Mouse (Mus musculus): ENCODE results near the gene Gm45021. TPM values are rescaled to one million over a fixed set of nuclear protein-coding genes. Genes with fewer than 3 reads are reported as not detected.

The Gm45021 gene
- polyA plus RNA-seq, 1 experiment = not detected

DNA sequence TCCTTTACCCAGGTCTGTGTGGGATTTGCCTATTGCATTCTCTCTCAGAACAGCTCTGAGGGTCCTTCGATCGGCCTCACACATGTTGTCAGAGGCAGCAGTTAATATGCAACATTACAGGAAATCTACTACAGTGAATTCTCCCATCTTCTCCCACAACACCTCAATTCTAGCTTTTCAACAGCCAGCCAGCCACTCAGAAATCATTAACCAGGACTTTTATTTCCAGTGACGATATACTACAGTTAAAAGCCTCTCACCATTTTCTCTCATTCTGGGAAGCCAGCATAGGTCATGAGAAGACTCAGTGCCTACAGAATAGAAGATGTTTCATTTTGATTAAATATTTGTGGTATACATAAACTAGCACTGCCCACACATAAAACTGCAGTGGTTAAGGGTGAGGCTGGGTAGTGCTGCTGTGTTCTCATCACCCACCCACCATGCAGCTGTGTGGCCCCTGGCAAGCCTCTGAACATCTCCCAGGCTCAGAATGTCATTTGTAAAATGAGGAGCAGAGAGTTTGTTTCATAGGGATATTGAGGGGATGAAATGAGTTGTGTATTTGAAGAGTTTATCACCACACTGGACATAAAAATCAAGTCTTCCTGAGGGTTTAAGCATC is 1.9 kb downstream of the Gm45021 start:
- peaks cover 1% of the 10 kb centered on the region; the same call in 1 of the 2 replicates for H3K9me3 ChIP-seq (ENCODE audit: control insufficient read depth, low read length)
- no peak for TF ChIP-seq TAL1 (IDR thresholded peaks at IDR 0.05; ENCODE audit: low read length)
- TF ChIP-seq GATA1 (IDR thresholded peaks at IDR 0.05; ENCODE audit: low read length) = no peak
- peaks cover 4% of the 10 kb centered on the region for H3K36me3 ChIP-seq (ENCODE audit: control insufficient read depth)
- peaks cover 18% of the 10 kb centered on the region for H3K4me1 ChIP-seq (ENCODE audit: control insufficient read depth)
- no peak overlapping the region for H3K4me3 ChIP-seq (replicated peaks)
- H3K27me3 ChIP-seq (ENCODE audit: control insufficient read depth) = no peaks in the 10 kb centered on the region; the same call in 1 of the 2 replicates

DNA sequence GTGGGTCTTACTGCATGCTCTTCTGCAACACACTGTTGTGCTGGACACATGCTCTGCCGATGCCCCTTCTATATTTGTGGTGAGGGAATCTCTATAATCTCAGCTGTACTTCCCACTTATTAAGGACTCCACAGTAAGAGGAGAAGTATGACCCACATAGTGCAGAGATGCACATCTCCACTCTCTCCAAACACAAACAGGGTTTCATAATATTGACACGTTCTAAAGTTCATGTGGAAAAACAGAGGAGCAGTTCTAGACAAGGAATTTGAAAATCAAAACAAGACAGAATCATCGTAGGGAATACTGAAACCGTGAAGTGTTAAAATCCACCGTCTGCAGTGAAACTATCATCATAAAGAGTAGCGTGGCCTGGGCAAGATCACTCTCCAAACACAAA is 2.5 kb downstream of the Gm45021 start:
- peaks cover 6% of the 10 kb centered on the region for H3K9me3 ChIP-seq (ENCODE audit: control insufficient read depth, low read length)
- H3K4me3 ChIP-seq (replicated peaks) = no peak overlapping the region
- no peaks in the 10 kb centered on the region; the same call in 1 of the 2 replicates for H3K27me3 ChIP-seq (ENCODE audit: control insufficient read depth)
- H3K36me3 ChIP-seq (ENCODE audit: control insufficient read depth) = peaks cover 10% of the 10 kb centered on the region
- TF ChIP-seq TAL1 (IDR thresholded peaks at IDR 0.05; ENCODE audit: low read length) (no peak), GATA1 (IDR thresholded peaks at IDR 0.05; ENCODE audit: low read length) (no peak)
- peaks cover 18% of the 10 kb centered on the region for H3K4me1 ChIP-seq (ENCODE audit: control insufficient read depth)

DNA sequence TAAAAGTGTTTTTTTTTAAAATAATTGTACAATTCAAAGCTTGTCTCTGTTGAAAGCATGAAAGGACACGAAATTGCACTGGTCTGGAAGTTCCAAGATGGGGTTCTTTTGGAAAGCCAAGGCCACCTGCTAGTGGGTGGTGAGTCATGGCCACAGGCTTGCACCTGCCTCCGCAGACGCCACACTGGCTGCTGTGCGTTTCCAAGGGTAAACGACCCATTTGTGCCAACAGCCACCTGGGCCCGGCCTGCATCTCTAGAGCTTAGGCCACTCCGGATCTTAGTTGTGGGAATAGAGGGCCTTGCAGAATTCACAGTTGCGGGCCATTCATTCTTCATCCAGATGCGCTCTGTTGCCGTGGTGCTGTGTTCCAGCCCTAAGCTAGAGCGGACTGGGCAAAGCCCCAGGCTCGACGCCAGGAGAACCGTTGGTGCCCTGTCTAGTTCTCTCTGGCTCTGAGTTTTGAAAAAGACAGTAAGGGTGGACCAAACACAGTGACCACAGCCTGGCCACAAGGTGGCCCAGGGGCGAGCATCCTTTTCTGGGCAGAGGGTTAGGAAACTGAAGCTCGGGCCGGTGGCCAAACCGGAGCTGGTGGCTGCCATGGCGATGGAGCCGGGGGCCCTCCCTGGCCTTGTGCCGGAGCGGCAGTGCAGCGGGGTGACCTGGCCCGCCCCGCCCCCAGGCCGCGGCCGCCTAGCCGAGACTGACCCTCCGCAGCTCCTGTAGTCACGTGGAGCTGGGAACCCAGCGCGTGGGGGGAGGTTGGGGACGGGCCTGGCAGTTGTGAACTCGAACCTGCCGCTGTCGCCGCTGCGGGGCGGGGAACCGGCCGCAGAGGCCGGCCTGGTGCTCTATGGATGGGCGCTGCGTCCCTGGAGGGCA is 4.0 kb downstream of the Gm45021 start, which contains the start of the genes Repin1 and Gm44965:
Gene Repin1, plus strand, starts transcription at position 726 of the 885 bp plus-strand sequence.
Gene Gm44965, plus strand, starts transcription at position 784 of the 885 bp plus-strand sequence.
- peaks cover 16% of the 10 kb centered on the region for H3K9me3 ChIP-seq (ENCODE audit: control insufficient read depth, low read length)
- no peaks in the 10 kb centered on the region; the same call in 1 of the 2 replicates for H3K27me3 ChIP-seq (ENCODE audit: control insufficient read depth)
- peaks cover 20% of the 10 kb centered on the region for H3K36me3 ChIP-seq (ENCODE audit: control insufficient read depth)
- TF ChIP-seq GATA1 (IDR thresholded peaks at IDR 0.05; ENCODE audit: low read length) (no peak), TAL1 (IDR thresholded peaks at IDR 0.05; ENCODE audit: low read length) (no peak)
- H3K4me3 ChIP-seq (replicated peaks) = peak within 1 kb of the TSS; percentile 66
- peaks cover 18% of the 10 kb centered on the region for H3K4me1 ChIP-seq (ENCODE audit: control insufficient read depth)

DNA sequence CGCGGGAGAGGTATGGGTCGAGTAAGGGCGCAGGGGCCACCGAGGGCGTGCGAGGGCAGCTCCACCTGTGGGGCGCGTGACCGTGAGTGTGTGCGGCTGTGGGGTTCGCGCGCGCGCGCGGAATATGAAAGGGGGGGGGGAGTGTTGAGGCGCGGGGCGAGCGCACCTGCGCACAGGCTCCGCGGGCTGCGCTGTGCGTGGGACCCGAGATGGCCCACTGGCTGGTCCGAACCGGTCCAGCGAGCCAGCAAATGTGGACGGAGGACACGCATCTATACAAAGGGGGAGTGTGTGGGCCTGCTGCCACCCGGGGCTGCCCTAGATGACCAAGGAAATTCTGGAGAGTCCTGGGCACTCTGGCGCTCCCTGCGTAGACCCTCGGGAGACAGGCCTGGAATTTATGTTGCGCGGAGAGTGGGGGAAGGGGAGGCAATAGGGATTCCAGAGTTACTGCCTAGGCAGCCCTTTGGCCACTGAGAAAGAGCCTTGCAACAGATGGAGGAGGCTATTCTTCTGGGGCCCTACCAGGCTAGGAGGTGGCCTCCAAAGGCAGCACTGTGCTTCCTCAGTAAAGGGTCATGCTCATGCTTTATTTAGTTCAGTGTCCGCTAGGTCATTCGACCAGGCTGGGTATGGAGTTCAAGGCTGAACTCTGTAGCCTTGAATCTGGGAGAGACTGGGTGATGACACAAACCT is 4.8 kb downstream of the Gm45021 start:
- peaks cover 16% of the 10 kb centered on the region for H3K9me3 ChIP-seq (ENCODE audit: control insufficient read depth, low read length)
- H3K36me3 ChIP-seq (ENCODE audit: control insufficient read depth) = peaks cover 20% of the 10 kb centered on the region
- TF ChIP-seq GATA1 (IDR thresholded peaks at IDR 0.05; ENCODE audit: low read length) (no peak), TAL1 (IDR thresholded peaks at IDR 0.05; ENCODE audit: low read length) (no peak)
- H3K4me3 ChIP-seq (replicated peaks) = peak overlapping the region; percentile 66
- peaks cover 20% of the 10 kb centered on the region for H3K4me1 ChIP-seq (ENCODE audit: control insufficient read depth)
- H3K27me3 ChIP-seq (ENCODE audit: control insufficient read depth) = no peaks in the 10 kb centered on the region; the same call in 1 of the 2 replicates

DNA sequence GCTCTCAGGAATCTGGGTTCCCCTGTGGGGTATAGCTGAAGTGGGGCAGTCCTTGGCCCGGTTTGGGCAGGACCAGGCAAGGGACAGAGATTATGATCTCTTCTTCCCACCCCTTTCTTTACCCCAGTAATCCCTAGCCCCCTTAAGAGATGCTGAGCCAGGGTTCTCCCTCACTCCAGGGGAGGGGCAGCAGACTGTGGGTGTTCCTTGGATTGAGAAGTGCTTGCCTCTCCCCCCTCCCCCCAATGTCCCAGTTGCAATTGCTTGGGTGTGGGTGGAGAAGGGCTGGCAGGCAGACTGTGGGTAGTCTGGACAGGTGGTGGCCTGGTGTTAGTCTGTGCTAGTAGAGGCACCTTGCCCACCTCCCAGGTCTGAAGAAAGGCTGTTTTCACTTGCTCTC is 5.9 kb downstream of the Gm45021 start:
- Histone ChIP-seq H3K9me3 (ENCODE audit: control insufficient read depth, low read length) (peaks cover 16% of the 10 kb centered on the region), H3K36me3 (ENCODE audit: control insufficient read depth) (peaks cover 20% of the 10 kb centered on the region), H3K4me1 (ENCODE audit: control insufficient read depth) (peaks cover 24% of the 10 kb centered on the region), H3K27me3 (ENCODE audit: control insufficient read depth) (no peaks in the 10 kb centered on the region; the same call in 1 of the 2 replicates), H3K4me3 (replicated peaks) (no peak overlapping the region)
- TF ChIP-seq GATA1 (IDR thresholded peaks at IDR 0.05; ENCODE audit: low read length) (no peak), TAL1 (IDR thresholded peaks at IDR 0.05; ENCODE audit: low read length) (no peak)

DNA sequence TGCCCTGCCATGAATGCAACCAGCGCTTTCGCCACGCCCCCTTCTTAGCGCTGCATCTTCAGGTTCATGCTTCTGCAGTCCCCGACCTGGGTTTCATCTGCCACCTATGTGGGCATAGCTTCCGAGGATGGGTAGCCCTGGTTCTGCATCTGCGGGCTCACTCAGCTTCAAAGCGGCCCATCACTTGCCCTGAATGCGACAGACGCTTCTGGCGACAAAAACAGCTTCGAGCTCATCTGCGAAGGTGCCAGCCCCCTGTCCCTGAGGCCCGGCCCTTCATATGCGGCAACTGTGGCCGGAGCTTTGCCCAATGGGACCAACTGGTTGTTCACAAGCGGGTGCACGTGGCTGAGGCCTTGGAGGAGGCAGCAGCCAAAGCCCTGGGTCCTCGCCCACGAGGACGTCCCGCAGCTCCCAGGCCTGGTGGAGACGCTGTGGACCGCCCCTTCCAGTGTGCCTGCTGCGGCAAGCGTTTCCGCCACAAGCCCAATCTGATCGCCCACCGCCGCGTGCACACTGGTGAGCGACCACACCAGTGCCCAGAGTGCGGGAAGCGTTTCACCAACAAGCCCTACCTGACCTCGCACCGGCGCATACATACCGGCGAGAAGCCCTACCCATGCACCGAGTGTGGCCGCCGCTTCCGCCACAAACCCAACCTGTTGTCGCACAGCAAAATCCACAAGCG is 7.3 kb downstream of the Gm45021 start:
- no peaks in the 10 kb centered on the region; the same call in 1 of the 2 replicates for H3K27me3 ChIP-seq (ENCODE audit: control insufficient read depth)
- H3K4me1 ChIP-seq (ENCODE audit: control insufficient read depth) = peaks cover 33% of the 10 kb centered on the region
- peaks cover 16% of the 10 kb centered on the region for H3K9me3 ChIP-seq (ENCODE audit: control insufficient read depth, low read length)
- peaks cover 20% of the 10 kb centered on the region for H3K36me3 ChIP-seq (ENCODE audit: control insufficient read depth)
- TF ChIP-seq TAL1 (IDR thresholded peaks at IDR 0.05; ENCODE audit: low read length) (no peak), GATA1 (IDR thresholded peaks at IDR 0.05; ENCODE audit: low read length) (no peak)
- H3K4me3 ChIP-seq (replicated peaks) = no peak overlapping the region

DNA sequence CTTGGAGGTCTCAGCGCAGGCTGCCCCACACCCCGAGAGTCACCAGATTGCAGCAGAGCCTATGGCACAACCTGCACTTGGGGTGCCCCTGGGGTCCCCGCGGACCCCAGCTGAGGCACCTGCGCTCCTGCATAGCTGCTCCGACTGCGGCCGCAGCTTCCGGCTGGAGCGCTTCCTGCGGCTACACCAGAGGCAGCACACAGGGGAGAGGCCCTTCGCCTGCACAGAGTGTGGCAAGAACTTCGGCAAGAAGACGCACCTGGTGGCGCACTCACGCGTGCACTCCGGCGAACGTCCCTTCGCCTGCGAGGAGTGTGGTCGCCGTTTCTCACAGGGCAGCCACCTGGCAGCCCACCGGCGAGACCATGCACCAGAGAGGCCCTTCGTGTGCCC is 7.8 kb downstream of the Gm45021 start:
- Histone ChIP-seq H3K27me3 (ENCODE audit: control insufficient read depth) (no peaks in the 10 kb centered on the region; the same call in 1 of the 2 replicates), H3K36me3 (ENCODE audit: control insufficient read depth) (peaks cover 20% of the 10 kb centered on the region)
- TF ChIP-seq GATA1 (IDR thresholded peaks at IDR 0.05; ENCODE audit: low read length) (no peak), TAL1 (IDR thresholded peaks at IDR 0.05; ENCODE audit: low read length) (no peak)

DNA sequence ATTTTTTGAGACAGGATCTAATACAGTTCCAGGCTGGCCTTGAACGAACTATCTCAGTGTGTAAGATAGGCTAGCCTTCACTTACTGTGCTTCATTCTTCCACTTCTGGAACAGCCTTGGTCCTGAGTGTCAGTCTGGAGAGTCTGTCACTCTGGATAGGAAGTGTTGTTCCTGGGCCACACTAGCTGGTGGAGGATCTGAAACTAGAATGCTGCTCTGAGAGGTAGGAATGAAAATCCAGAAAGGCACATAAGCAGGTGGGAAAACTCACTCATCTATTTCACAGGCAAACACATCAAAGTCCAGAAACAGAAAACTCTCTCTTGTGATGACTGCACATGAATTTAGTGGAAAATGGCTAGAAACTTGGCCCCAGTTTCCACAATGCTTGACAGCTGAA is 11.2 kb downstream of the Gm45021 start:
- H3K27me3 ChIP-seq (ENCODE audit: control insufficient read depth) = no peaks in the 10 kb centered on the region
- TF ChIP-seq TAL1 (IDR thresholded peaks at IDR 0.05; ENCODE audit: low read length) (no peak), GATA1 (IDR thresholded peaks at IDR 0.05; ENCODE audit: low read length) (no peak)
- H3K36me3 ChIP-seq (ENCODE audit: control insufficient read depth) = peaks cover 20% of the 10 kb centered on the region
- peaks cover 27% of the 10 kb centered on the region for H3K4me1 ChIP-seq (ENCODE audit: control insufficient read depth)
- H3K9me3 ChIP-seq (ENCODE audit: control insufficient read depth, low read length) = peaks cover 16% of the 10 kb centered on the region
- H3K4me3 ChIP-seq (replicated peaks) = no peak overlapping the region

More for the DNA sequence above, 7.8 kb downstream of the Gm45021 start:
- Histone ChIP-seq H3K9me3 (ENCODE audit: control insufficient read depth, low read length) (peaks cover 16% of the 10 kb centered on the region), H3K4me3 (replicated peaks) (no peak overlapping the region), H3K4me1 (ENCODE audit: control insufficient read depth) (peaks cover 38% of the 10 kb centered on the region)
